Mouse (Mus musculus) urinary bladder, adult 18-20 months (tissue): ENCODE data around the gene Arap1.

ENCODE experiments used
- DNase-seq, 2 experiments: peaks; one replicate each; pipeline ENCODE4 v3.0.0; 2022; ENCODE audit warnings: low spot score in 2 of 2, mixed read lengths in 2 of 2

Gene Arap1

DNA sequence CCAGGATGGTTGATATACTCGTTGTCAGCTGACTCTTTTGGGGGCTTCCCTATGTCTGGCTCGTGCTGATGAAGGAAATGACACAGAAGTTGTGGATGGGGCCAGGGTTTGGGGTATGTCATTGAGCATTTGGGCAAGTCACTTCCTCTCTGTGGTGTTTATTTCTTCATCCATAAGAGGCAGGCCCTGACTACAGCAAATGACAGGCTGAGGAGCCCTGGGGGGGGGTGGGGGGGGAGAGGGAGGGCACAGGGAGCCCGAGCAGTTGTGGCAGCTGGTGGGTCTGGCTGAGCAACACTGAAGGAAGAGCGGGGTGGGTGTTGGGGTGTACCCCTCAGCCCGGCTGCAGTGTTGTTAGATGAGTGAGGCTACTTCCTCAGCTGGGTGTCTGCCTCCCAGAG, 14.9 kb downstream of the Arap1 start:
- no peak for DNase-seq

DNA sequence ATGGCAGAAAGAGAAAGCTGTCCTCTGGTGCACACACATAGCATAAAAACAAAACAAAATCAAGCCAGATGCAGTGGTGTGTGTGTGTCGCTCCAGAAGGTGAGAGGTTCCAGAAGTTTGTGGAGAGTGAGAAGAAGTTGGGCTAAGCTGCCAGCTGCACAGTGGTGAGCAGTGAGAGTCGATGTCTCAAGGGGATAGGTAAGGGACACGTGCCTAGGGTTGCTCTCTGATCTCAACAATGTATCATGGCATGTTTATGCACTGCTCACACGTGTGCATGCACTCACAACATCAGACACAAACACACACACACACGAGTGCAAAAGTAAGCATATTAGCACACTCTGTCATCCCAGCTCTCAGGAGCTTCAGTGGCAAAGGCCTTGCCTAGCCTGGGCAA, 16.0 kb downstream of the Arap1 start:
- no peak for DNase-seq

DNA sequence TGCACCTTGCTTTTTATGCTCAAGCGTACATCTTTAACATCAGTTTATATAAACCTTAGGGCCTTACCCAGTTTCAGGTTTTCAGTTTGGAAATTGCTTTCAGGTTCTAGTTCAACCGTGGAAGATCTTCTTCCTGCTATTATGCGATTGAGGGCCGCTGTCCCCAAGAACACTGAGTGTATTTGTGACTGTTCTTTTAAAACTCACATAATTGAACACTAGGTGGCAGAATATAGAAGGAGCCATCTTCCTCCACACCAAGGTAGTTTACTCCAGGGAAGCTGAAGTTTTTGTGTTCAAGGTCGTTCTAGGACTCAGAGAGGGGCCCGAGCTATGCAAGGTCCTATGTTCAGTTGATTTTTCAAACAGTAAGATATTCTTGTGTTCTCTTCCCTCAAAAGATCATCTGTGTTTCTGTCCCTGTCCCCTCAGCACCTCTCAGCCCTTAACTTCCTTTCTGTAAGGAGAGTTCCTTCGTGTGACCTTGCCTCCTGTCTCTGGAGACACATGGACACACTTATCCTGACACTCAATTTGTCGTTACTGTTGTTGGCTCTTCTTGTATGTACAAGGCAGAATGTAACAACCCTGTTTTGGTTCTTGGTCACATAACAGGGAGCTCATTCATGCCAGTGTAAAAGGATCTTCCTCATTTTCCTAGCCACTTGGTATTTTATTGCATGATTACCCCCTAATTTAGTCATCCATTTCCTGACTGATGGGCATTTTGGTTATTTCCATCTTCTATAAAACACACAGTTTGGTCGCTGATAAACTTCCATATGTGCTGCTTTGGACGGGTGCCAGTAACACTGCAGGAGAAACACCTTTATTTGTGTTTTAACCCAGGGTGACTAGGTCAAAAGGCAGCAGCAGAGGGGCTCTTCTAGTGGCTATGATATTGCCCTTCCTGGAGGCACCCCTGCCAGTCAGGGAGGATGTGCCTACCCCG, 20.3 kb downstream of the Arap1 start:
- DNase-seq = no peak

DNA sequence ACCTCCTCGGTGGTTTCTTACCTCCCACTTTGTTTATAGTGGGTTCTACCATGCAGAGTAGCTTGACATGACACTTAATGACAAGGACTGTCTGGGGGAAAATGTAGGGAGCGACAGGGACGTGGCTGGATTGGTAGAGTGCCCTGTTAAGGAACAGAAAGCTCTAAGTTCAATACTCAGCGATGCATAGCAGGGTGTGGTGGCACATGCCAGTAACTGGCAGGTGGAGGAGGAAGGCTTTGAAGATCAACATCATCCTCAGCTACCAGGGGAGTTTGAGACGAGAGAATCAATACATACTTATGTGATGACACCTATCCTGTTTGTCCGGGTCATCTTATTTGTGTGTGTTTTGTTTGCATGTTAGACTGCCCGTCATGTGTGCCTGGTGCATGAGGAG, 21.8 kb downstream of the Arap1 start:
- no peak for DNase-seq

DNA sequence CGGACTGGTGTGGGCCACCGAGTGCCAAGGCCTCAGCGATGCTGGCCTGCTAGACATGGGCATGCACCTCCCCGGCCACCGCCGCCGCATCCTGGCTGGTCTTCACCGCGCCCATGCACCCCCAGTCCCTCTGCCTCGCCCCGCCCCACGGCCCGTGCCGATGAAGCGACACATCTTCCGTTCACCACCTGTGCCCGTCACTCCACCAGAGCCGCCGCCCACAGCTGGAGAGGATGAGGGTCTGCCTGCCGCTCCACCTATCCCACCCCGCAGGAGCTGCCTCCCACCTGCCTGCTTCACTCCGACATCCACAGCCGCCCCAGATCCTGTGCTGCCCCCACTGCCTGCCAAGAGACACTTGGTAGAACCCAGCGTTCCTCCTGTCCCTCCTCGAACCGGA, 25.2 kb downstream of the Arap1 start:
- no peak for DNase-seq

DNA sequence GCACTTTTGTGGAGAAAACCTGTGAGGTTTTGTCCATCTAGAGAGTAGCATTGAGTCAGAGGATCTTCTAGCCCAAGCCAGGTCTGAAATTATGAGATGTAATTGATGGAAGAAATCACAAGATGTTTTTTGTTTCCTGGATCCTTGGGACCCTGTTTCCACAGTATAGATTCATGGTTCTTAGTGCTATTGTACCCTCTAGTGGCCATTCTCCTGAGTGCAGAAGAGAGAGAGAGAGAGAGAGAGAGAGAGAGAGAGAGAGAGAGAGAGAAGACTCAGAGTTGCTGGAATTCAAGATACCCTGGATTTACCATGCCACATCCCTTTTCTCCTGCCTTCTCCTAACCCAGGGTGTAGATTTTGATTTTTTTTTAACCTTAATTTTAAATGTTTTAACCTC, 26.3 kb downstream of the Arap1 start:
- DNase-seq = no peak

DNA sequence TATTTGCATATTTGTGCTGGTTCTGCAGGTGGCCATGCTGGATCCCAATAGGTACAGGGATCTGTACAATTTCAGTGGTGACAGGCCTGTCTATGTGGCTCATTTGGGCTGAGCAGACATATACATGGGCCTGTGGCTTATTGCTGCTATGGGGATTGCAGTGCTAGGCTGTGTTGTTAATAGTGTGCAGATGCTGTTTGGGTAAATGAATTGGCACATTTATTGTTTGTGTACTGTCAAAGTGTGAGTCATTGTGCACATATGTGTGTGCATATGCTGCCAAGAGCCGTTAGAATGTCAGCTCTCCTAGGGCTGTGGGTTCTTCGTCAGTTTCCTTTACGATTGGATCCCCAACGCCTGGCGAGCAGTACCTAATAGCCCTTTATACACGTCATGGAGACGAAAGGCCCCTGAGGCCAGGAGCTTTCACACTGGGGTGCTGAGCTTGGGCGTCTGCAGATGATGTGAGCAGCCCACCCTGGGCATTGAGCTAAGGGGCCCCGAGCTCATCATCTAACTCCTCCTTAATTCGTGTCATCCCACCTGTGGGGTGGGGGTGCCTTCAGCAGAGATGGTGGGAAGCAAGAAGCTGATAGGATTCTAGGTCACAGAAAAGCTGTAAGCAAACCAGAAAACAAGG, 29.0 kb downstream of the Arap1 start:
- no peak for DNase-seq

DNA sequence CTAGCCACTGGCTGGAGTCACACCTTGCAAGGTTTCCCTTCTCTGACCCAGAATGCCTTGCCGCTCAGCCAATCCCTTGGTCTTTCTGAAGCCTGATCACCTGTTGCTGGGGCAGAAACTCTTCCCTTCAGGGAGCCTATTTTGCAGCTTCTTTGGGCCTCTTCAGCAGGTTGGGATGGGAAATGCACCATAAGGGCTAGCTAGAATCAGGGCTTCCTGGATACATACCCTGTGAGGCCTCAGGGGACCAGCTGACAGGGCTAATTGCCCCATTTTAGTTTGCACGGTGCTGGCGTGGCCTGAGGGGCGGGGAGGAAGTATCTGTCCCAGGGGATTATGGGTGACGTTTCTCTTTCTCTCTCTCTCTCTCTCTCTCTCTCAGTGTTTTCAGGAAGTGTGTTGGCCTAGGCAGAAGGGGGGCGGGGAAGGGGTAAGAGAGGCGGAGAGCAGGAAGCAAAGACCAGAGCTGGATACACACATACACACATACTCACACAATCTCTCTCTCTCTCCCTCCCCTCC, 29.9 kb downstream of the Arap1 start:
- DNase-seq = peak; percentile 77 to 80

DNA sequence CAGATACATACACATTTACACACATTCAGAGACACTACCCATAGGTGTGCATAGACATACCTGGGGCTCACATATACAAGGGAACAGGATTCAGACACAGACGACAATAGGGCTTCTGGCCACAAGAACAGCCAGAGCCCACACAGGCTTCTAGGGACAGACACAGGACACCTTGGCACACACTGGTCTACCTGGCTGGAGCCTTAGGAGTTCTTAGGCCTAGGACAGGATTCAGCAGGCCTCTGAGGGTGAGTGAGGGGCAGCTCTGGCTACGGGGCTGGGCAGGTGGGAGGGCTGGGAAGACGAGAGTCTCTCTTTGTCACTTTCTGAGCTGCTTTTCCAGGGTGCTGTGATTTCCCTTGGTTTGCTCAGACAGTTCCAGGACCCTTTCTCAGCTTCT, 30.4 kb downstream of the Arap1 start:
- DNase-seq = no peak

DNA sequence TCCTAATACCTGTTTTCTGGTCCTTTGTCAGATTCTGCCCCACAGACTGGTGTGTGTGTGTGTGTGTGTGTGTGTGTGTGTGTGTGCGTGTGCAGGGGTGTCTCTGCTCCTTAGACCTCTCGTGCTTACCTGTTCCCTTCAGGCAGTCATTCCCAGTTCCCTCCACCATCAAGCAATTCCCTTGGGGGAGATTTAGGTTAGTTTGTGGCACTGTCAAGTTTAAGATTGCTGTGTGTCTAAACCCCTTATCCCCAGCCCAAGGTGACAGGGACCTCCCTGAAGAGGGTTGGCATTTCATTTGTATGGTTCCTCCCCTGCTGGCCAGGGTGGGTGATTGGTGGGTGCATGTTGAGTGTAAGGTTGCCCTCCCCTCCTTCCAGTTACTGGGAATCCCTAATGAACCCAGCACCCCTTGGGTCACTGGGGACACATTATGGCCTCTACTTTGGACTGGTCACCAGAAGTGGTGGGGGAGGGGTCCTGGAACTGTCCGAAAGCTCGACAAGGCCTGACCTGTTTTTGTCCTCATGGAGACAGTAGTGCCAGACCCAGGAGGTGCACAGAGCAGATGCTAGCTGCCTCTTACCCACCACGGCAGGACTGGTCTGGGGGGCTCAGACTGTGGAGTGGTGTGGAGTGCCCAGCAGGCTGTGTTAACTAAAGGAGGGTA, 31.1 kb downstream of the Arap1 start:
- no peak for DNase-seq

DNA sequence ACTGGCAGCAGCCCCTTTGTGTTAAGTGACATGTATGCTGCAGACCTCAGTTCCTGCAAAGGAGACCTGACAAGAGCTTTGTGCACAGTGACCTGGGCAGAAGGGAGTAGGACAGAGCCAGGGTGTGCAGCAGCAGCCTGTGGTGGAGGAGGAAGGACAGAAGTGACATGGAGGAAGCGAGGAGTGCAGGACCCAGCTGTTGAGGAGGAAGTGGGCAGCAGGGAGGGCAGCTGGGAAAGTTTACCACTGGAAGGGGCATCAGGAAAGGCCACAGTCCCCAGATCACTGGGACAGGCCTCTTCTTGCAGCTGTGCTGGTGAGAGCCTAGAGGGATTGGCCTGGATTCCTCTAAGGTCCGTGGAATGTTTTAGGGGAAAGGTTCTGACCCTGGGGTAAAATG, 31.9 kb downstream of the Arap1 start:
- no peak for DNase-seq

DNA sequence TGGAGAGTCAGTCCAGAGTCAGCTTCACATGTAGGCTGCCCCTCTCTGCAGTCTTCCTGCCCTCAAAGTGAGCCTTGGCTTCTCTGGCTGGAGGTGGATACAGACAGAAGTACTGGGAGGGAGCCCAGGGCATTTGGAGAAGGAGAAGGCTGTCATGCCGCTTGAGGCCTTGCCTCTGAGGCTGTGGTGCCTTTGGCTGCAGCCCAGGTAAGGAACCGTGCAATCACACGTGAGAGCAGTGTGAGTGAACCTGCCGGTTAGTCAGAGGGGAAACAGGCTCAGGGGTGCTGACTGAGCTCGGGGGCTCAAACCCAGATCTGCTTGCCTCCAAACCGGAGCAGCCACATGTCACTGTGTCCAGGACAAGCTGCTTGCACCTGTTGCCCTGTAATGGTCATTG, 33.6 kb downstream of the Arap1 start:
- DNase-seq = no peak

DNA sequence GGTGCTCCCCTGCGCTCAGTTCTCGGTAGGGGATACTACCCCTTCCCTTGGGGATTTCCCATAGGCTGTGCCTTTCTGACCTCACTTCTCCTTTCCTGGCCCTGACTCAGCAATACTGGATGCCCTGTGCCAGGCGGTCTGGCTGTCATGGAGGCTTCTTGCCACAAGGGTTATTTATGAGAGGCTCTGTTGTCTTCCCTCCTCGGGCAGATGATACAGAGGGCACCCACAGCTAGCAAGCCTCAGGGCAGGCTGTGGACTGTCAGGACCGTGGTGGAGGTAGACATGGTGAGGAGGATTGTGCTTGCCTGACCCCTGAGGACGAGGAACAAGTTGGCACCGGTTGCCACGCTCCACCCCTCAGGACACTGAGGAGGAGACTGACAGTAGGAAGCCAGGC, 34.5 kb downstream of the Arap1 start:
- DNase-seq = no peak

DNA sequence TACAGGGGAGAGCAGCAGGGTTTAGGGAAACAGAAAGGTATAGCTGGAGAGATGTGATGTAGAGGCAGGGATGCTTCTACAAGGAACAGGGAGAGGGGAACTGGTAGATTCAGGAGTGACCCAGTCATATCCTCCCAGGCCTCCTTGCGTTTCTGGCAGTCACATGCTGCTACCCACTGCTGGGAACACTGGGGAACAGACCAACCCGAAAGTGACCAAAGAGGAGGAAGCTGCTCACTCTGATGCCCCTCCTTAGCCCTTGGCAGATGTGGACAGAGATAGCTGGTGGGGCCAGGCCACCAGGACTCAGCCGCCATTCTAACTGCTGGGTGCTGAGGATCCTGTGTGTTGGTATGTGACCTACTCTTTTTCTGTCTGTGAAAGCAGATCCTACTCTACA, 35.9 kb downstream of the Arap1 start:
- no peak for DNase-seq

DNA sequence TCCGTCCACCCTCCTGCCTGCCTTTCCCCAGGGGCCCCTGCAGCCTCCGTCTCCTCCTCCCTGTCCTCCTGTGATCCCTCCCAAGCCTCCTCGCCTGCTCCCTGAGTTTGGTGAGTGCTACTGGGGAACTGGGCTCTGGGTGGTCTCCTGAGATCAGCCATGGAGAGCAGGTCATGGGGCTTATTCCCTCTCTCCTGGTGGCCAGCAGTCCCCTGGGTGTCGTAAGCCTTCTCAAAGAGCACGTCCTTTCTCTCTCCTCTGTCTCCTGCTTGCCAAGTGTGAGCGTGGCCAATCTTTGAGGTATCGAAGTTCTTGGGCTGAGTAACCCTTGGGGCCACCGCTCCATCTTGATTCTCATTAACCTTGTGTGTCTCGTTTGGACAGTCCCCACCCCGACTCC, 37.1 kb downstream of the Arap1 start:
- no peak for DNase-seq

DNA sequence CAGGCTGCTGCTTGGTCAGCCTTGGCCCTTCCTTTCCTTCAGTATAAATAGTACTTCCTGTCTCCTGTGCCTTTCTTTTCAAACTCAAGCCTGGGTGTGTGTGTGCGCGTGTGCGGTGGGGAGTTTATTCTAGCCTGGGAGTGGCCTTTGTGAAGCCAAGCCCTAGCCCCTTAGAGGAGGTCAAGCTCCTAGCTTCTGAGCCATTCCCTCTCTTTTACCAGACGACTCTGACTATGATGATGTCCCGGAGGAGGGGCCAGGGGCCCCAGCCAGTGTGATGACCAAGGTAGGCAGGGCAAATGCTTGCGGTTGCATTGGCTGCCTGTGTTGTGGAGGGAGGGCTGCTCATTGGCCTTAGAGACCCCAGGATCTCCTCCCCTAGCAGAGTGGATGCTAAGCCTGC, 37.5 kb downstream of the Arap1 start:
- DNase-seq = no peak

DNA sequence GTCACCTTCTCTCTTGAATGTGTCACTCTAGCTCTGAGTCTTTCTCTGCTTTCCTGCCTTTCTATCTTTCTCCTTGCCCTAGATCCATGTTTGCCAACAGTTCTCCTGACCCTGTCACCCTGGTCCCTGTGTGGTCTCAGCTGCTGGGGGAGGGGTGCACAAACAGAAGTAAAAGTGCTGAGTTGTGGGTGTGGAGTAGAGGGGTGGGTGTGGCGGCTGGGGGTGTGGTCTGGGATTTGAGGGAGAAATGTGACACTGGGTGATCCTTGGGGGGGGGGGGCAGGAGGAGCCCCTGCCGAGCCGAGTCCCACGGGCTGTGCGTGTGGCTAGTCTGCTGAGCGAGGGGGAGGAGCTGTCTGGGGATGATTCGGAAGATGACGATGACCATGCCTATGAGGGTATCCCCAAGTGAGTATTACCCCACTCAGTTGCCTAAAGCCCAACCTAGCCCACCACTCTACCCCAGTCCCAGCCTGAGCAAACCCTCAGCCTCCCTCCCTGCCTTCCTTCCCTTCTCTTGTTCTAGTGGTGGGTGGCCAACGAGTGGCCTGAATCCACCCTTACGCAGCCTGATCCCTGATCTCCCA, 38.1 kb downstream of the Arap1 start:
- DNase-seq = no peak

DNA sequence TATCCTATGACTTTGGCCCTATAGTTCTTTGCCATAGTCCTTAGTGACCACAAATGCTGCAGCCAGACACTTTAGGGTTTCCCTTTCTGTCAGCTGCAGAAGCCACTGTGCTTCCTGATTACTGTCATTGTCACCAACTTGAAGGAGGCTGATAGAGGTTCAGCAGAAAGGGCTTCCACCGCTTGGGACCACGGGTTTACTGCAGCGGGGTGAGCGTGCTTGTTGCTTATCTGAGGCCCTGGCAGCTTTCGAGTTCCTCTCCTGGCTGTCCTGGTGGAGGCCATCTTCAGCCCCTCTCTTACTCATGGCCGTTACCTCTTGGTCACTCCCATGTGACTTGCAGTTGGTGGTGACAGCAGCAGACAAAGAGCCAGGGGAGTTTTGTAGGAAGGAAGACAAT, 41.4 kb downstream of the Arap1 start:
- DNase-seq = no peak

DNA sequence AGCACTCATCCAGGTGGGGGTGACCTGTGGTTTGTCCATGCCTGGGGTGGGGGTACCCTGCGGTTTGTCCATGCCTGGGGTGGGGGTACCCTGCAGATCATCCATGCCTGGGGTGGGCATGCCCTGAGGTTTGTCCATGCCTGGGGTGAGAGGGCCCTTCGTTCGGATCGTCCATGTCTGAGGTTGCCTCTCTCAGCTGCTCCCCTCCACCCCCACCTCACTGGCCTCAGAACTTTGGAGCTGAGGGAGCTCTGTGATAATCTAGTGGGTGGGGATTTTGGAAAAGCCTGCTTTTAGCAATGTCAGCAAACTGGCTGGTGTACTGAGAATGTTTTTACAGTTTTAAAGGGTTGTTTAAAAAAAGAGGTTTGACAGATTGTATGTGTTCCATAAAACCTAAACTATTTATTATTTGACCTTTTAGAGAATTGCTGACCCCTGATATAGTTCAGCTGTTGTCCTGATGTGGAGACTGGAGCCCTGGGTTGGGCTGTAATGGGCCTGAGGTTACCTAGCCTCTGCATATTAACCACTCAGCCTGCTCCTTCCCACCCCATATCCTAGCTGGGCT, 44.1 kb downstream of the Arap1 start:
- no peak for DNase-seq

DNA sequence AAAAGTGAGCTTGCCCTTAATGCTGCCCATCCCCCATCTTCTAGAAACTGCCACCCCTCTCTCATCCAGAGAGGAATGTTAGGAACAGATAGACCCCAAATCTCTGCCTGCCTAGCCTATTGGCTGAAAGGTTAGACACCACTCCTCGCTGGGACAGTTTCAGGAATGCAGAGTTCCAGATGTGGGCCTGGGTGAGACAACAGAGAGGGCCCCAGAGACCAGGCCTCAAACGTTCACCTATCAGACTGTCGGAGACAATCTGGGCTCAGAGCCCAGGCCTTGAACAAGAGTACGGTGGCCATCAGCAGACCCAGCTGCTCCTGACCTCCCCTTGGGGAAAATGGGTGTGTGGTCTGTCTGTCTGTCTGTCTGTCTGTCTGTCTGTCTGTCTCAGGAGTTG, 45.1 kb downstream of the Arap1 start:
- DNase-seq = no peak

DNA sequence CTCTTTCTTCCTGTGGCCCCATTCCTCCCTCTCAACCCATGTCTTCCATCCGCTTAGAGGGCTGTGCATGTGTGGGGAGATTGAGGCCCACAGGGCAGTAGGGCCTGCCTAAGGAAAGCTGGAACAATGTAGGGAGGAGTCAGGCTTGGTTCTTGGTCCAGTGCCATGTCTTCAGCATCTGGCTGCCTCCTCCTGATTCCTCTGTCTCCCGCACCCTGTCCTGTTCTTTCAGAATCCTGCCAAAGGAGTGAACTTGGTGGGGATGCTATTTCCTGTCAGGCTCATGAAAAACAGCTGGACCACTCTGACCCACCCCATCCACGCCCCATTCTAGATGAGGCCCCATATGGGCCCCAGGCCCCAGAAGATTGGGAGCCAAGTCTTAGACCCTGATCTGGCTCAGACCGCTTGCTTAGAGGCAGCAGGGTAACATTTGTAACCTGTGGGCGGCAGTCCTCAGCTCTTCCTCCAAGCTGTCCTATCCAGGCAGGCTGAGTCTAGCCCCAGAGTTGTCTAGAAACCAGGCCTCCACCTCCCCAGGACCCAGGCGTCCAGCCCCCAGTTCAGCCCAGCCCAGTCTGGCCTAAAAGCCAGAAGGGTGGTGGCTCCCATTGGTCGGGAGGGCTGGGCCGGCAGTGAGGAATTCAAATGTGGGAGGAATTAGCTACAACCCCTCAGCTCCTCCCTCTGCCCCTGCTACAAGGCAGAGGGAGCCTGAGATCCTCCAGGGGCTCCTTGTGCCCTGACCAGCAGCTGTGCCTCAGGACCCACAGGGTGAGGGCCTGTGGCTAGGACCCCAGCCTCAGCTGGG, 46.0 kb downstream of the Arap1 start:
- DNase-seq = peak in 1 of 2 experiments; percentile 77
